Mouse (Mus musculus) kidney, embryonic 14.5 days (tissue): Measurements from ENCODE around the gene Ces4a. TPM values are rescaled to one million over a fixed set of nuclear protein-coding genes. Genes with fewer than 3 reads are reported as not detected.
"Not testable (repeated sequence)": the region's sequence is repeated elsewhere in the genome, so short reads cannot be mapped to it uniquely, and the experiment has no call there.

ENCODE experiments used
- ATAC-seq: fragments of 200-750 bp; cut with Nextera tagmentation; 2 replicates; pipeline ENCODE4 v1.8.0; 2017; ENCODE audit warnings: moderate number of reproducible peaks, mild to moderate bottlenecking, moderate TSS enrichment, moderate library complexity; ENCODE audit not compliant: low FRiP score, low TSS enrichment
- H3K27ac ChIP-seq: fragments of 300-500 bp; sonication (generic); 2 replicates; pipeline ENCODE4 v1.5.1; 2014; ENCODE audit warnings: low read depth, mild to moderate bottlenecking, low read length, moderate library complexity, mixed read lengths
- H3K27me3 ChIP-seq: fragments of 300-500 bp; sonication (generic); 2 replicates; pipeline ENCODE4 v1.6.1; 2014; ENCODE audit warnings: mild to moderate bottlenecking, low read length; ENCODE audit not compliant: control insufficient read depth, insufficient read depth
- H3K36me3 ChIP-seq: fragments of 300-500 bp; sonication (generic); 2 replicates; pipeline ENCODE4 v1.6.1; 2014; ENCODE audit warnings: low read length, mixed read lengths; ENCODE audit not compliant: control insufficient read depth, insufficient read depth
- H3K4me1 ChIP-seq: fragments of 300-500 bp; sonication (generic); 2 replicates; pipeline ENCODE4 v1.6.1; 2014; ENCODE audit warnings: low read length, mixed read lengths; ENCODE audit not compliant: control insufficient read depth, insufficient read depth
- H3K4me2 ChIP-seq: fragments of 300-500 bp; sonication (generic); replicated peaks from 2 replicates; pipeline ENCODE4 v1.6.1; 2014; ENCODE audit warnings: low read depth, mild to moderate bottlenecking, low read length
- H3K4me3 ChIP-seq: fragments of 300-500 bp; sonication (generic); 2 replicates; pipeline ENCODE4 v1.5.1; 2014; ENCODE audit warnings: mild to moderate bottlenecking, low read length
- H3K9ac ChIP-seq: fragments of 300-500 bp; sonication (generic); 2 replicates; pipeline ENCODE4 v1.6.1; 2014; ENCODE audit warnings: low read depth, mild to moderate bottlenecking, low read length, moderate library complexity
- H3K9me3 ChIP-seq: fragments of 300-500 bp; sonication (generic); 2 replicates; pipeline ENCODE4 v1.6.1; 2016; ENCODE audit warnings: low read length; ENCODE audit not compliant: control insufficient read depth
- WGBS: fragments of 180-500 bp; shearing (Covaris S2); extraction: QIAGEN DNeasy Blood & Tissue Kit; methylation state at CpG from one replicate; pipeline ENCODE4 v1.1.7; 2014; 5-methylcytosine and 5-hydroxymethylcytosine counted together
- polyA plus RNA-seq: library from polyadenylated mRNA; unstranded; fragments of >200 nt; fragmentation: Nextera tagmentation; extraction: Ambion mirVana; gene quantifications from 2 replicates; pipeline ENCODE4 v1.2.1, GENCODE M21; 2014

The Ces4a gene
- polyA plus RNA-seq, 1 experiment from 2014 or later: not detected

DNA sequence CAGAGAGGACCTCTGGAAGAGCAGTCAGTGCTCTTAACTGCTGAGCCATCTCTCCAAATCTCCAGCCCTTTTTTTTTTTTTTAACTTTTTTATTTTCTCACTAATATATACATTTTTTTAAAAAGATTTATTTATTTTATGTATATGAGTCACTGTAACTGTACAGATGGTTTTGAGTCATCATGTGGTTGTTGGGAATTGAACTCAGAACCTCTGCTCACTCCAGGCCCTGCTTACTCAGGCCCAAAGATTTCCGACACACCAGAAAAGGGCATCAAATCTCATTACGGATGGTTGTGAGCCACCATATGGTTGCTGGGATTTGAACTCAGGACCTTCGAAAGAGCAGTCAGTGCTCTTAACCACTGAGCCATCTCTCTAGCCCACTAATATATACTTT lies 43.7 kb downstream of the Ces4a start:
- H3K27me3 ChIP-seq, H3K9me3 ChIP-seq, H3K4me2 ChIP-seq, ATAC-seq, H3K9ac ChIP-seq, H3K27ac ChIP-seq, H3K4me3 ChIP-seq: not testable (repeated sequence)
- peaks cover 31% of the 10 kb centered on the region for H3K36me3 ChIP-seq
- H3K4me1 ChIP-seq: peaks cover 13% of the 10 kb centered on the region; the same call in 1 of the 2 replicates
- WGBS: 97% methylated on average over 3 of the region's 3 CpGs

DNA sequence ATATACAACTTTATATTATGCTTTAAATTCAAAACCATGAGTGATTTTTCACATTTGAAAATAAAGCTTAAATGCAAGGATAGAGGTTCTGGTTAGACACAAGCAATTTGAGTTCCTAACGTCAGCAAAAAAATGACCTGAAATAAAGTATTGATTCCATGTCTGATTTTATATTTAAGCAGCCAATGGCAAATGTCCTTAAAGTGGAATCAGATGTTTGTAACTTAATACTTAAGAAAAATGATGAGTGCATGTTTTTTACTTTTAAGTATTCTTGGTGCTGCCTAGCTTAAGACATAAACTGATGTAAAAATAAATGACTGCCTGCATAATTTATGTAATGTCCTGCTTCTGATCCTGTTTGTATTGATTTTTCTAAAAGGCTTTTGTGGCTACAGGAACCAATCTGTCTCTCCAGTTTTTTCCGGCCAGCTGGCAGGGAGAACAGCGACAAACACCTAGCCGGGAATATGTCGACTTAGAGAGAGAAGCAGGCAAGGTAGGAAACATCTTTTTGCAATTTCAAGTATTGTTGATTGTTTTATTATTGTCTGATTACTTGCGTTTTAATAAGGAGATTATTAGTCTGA lies 46.7 kb downstream of the Ces4a start:
- Histone ChIP-seq H3K36me3 (peaks cover 54% of the 10 kb centered on the region), H3K4me2 (no peak overlapping the region), H3K9ac (no peak overlapping the region), H3K27me3 (no peaks in the 10 kb centered on the region), H3K27ac (no peak overlapping the region), H3K4me3 (no peak overlapping the region), H3K9me3 (no peaks in the 10 kb centered on the region), H3K4me1 (peaks cover 6% of the 10 kb centered on the region; the same call in 1 of the 2 replicates)
- no peak for ATAC-seq
- 93% methylated on average over 6 of the region's 6 CpGs for WGBS

DNA sequence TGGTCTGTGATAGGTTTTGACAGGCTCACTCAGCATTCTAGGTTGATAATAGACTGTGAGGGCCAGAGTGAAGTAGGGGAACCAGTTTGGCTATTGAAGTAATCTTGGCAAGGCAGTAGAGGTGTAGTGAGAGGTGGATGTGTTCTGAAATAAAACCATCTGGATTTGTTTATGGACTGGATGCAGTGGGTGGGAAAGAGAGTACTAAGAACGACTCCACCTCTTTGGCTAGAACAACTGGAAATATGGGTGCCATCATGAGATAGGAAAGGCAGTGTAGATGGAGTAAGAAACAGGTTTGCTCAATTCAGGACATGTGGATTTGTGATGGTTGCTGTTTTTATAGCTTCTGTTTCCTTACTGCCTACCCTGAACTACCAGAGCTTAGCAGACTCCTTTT lies 50.6 kb downstream of the Ces4a start:
- WGBS: 77% methylated on average over 1 of the region's 1 CpGs
- Histone ChIP-seq H3K4me3 (no peak overlapping the region), H3K36me3 (peaks cover 57% of the 10 kb centered on the region), H3K4me2 (no peak overlapping the region), H3K9ac (no peak overlapping the region), H3K9me3 (no peaks in the 10 kb centered on the region), H3K27ac (no peak overlapping the region), H3K4me1 (no peaks in the 10 kb centered on the region), H3K27me3 (no peaks in the 10 kb centered on the region)
- ATAC-seq: no peak

DNA sequence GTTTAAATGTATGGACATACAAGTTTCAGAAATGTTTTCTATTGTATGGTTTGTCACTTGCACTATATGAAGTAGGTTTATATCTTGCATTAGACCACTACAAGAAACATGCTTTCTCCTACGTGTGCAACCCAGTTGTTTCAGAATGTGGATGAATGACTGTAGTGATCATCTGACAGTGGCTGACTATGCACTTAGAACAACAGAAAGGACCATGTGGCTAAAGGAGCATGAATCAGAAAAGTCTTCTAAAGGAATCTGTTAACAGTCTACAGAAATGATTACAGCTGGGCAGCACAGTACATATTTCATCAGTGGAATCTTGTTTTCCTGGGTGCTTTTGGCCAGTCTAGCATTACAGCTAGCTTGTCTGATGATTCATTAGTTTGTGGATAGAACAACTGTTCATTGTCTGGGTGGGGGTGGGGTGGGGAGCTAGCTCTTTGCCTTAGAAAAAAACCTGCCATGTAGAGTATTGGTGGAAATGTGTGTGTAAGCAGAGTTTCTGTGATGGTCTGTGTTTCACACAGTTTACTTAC lies 54.9 kb downstream of the Ces4a start:
- Histone ChIP-seq H3K9ac (no peak overlapping the region), H3K27ac (no peak overlapping the region), H3K27me3 (no peaks in the 10 kb centered on the region), H3K36me3 (peaks cover 32% of the 10 kb centered on the region; the same call in 1 of the 2 replicates), H3K4me2 (no peak overlapping the region), H3K4me1 (no peaks in the 10 kb centered on the region), H3K9me3 (no peaks in the 10 kb centered on the region), H3K4me3 (no peak overlapping the region)
- WGBS: 67% methylated on average over 1 of the region's 1 CpGs
- no peak for ATAC-seq

DNA sequence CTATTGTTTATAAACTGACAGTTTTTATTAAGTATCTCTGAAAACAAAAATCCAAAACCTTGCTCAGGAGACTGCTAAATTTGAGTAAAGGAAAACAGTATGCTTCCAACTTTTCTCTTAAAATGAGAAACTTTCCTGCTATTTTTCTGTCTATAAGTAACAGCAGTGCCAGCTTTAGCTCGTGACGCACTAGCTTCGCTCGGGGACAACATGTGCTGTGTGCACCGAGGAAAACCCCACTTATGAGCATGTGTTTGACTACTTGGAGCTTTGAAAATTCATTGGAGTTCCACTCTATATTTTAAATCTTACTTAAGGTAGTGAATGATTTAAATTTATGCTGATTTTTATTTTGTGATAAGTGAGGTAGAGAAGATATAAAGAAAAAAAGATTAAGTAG lies 60.6 kb downstream of the Ces4a start:
- Histone ChIP-seq H3K4me3 (no peak overlapping the region), H3K4me1 (no peaks in the 10 kb centered on the region), H3K9me3 (no peaks in the 10 kb centered on the region), H3K27ac (no peak overlapping the region), H3K4me2 (no peak overlapping the region), H3K36me3 (peaks cover 46% of the 10 kb centered on the region), H3K27me3 (no peaks in the 10 kb centered on the region), H3K9ac (no peak overlapping the region)
- no peak for ATAC-seq
- WGBS: 95% methylated on average over 5 of the region's 5 CpGs

Other genes with a start within 250 kb of the Ces4a start
- gene Ces2e, start 205.5 kb upstream of the Ces4a start, polyA plus RNA-seq: 0.40 and 0.58 TPM in 2 replicates
- 0.07 TPM in 1 of 2 replicates, not detected in the other for gene Ces2f, start 184.4 kb upstream of the Ces4a start, polyA plus RNA-seq
- 0.07 TPM in 1 of 2 replicates, not detected in the other for gene Ces2g, start 170.1 kb upstream of the Ces4a start, polyA plus RNA-seq
- not detected in 2 replicates for gene Ces2h, start 130.9 kb upstream of the Ces4a start, polyA plus RNA-seq
- gene Ces3a, start 83.2 kb upstream of the Ces4a start, polyA plus RNA-seq: not detected in 2 replicates
- not detected in 2 replicates for gene Ces3b, start 48.0 kb upstream of the Ces4a start, polyA plus RNA-seq
- 73.9 and 96.5 TPM in 2 replicates for gene Cbfb, start 38.9 kb downstream of the Ces4a start, polyA plus RNA-seq
- 18.3 and 28.8 TPM in 2 replicates for gene D230025D16Rik, start 93.3 kb downstream of the Ces4a start, polyA plus RNA-seq
- gene B3gnt9, start 123.4 kb downstream of the Ces4a start, polyA plus RNA-seq: 6.9 and 7.3 TPM in 2 replicates
- 13.1 and 15.7 TPM in 2 replicates for gene Tradd, start 132.8 kb downstream of the Ces4a start, polyA plus RNA-seq
- gene Fbxl8, start 132.8 kb downstream of the Ces4a start, polyA plus RNA-seq: 1.5 and 1.9 TPM in 2 replicates
- gene Hsf4, start 138.0 kb downstream of the Ces4a start, polyA plus RNA-seq: not detected in 2 replicates
- gene Nol3, start 144.3 kb downstream of the Ces4a start, polyA plus RNA-seq: 0.85 and 1.1 TPM in 2 replicates
- gene 4931428F04Rik, start 158.1 kb downstream of the Ces4a start, polyA plus RNA-seq: 4.3 and 10.4 TPM in 2 replicates
- gene Exoc3l, start 164.3 kb downstream of the Ces4a start, polyA plus RNA-seq: 13.1 and 17.8 TPM in 2 replicates
- 103 and 117 TPM in 2 replicates for gene E2f4, start 165.9 kb downstream of the Ces4a start, polyA plus RNA-seq
- 6.1 and 9.4 TPM in 2 replicates for gene Elmo3, start 173.8 kb downstream of the Ces4a start, polyA plus RNA-seq
- 1.6 and 2.1 TPM in 2 replicates for gene Lrrc29, start 194.5 kb downstream of the Ces4a start, polyA plus RNA-seq
- 120 and 142 TPM in 2 replicates for gene Tmem208, start 194.6 kb downstream of the Ces4a start, polyA plus RNA-seq
- 5.1 and 6.0 TPM in 2 replicates for gene Fhod1, start 216.2 kb downstream of the Ces4a start, polyA plus RNA-seq
- gene Slc9a5, start 217.0 kb downstream of the Ces4a start, polyA plus RNA-seq: 2.6 and 4.0 TPM in 2 replicates
- 0.43 and 1.2 TPM in 2 replicates for gene Plekhg4, start 241.5 kb downstream of the Ces4a start, polyA plus RNA-seq